Comparison of ENCODE assay signal across 21 mouse cellular contexts in the genomic region with DNA sequence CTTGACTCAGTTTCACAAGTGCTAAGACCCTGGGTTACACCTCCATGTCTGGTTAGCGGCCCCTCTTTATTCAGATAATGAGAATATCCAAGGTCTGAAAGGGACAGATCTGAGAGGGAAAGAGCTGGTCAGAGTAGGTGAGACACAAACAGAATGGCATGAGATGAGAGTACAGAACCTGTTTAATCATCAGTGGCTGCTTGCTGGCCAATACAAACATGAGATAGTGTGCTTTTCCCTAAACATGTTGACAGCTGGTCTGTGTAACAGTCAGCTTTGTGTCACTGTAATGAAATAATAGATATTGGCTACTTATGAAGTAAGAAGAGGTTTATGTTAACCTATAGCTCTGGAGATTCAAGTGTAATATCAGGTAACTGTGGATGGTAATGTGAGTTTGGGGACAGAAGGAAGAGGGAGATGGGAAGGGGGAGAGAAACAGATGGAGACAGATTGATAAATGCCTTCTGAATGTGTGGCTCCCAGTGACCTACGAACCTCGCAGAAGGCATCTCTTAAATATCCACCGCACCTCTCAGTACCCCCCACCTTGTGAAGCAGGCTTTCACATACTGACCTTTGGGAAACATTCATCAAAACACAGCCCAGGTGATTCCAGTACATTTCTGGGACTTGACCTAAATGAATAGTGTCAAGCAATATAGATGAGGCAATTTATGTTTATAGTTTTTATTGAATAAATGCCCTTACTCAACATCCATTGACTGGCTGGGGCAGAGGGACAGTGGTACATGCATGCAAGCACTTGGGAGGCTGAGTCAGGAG. TPM values are rescaled to one million over a fixed set of nuclear protein-coding genes. Genes with fewer than 3 reads are reported as not detected.
DNase-seq lines count a peak whose midpoint lies in the region; ATAC-seq and TF ChIP-seq lines count a peak whose summit lies in the region.
"Had no signal": no experiment of that assay in that cellular context is flagged by ENCODE, and none has a peak within 500 bp of the region (broad histone marks: within the 10 kb centered on the region; RNA-seq: fewer than 3 reads in every experiment).

No protein-coding gene starts in this region.

- peak; percentile 88 for ATAC-seq in liver, postnatal 0 days
- ATAC-seq in liver, embryonic 12.5 days = no peak
- ATAC-seq: activated CD4-positive, CD25-positive, alpha-beta regulatory T cell, adult 4 months; CD4-positive, CD25-positive, alpha-beta regulatory T cell, adult 4 months; Patski had no signal

- no peaks in the 10 kb centered on the region for H3K27me3 ChIP-seq in liver, adult 2 months (ENCODE audit: control insufficient read depth, insufficient read depth, low read length)
- no peaks in the 10 kb centered on the region for H3K27me3 ChIP-seq in liver, postnatal 0 days (ENCODE audit: insufficient read depth, low read length)
- no peaks in the 10 kb centered on the region for H3K27me3 ChIP-seq in liver, embryonic 12.5 days (replicated peaks)
- H3K27me3 ChIP-seq: CH12.LX had no signal

- peaks cover 2% of the 10 kb centered on the region; the same call in 1 of the 2 replicates for H3K4me1 ChIP-seq in liver, adult 2 months (ENCODE audit: control insufficient read depth, insufficient read depth, low read length)
- no peaks in the 10 kb centered on the region for H3K4me1 ChIP-seq in liver, postnatal 0 days (ENCODE audit: insufficient read depth)
- H3K4me1 ChIP-seq in liver, embryonic 12.5 days = no peaks in the 10 kb centered on the region

- TF ChIP-seq CTCF in liver, adult 2 months (IDR thresholded peaks at IDR 0.05; ENCODE audit: low read depth, low read length) = no peak
- no peak for TF ChIP-seq CTCF in liver, postnatal 0 days (IDR thresholded peaks at IDR 0.05; ENCODE audit: low read depth)

- no peak for TF ChIP-seq POLR2A in liver, adult 2 months (IDR thresholded peaks at IDR 0.05; ENCODE audit: extremely low read depth, insufficient read depth, low read length)

- H3K9ac ChIP-seq in liver, adult 2 months (ENCODE audit: low read depth, low read length) = no peak overlapping the region
- H3K9ac ChIP-seq in liver, postnatal 0 days (replicated peaks) = no peak overlapping the region
- H3K9ac ChIP-seq in liver, embryonic 12.5 days = no peak overlapping the region

- 0 out of 2 replicates have a peak overlapping the region, but pooled peaks have one; percentile 3 for H3K27ac ChIP-seq in liver, adult 2 months (replicated peaks; ENCODE audit: insufficient read depth, low read depth, low read length)
- H3K27ac ChIP-seq in liver, postnatal 0 days (ENCODE audit: low read depth) = peak overlapping the region; percentile 71
- H3K27ac ChIP-seq in liver, embryonic 12.5 days = no peak overlapping the region

- H3K4me2 ChIP-seq in liver, postnatal 0 days (ENCODE audit: low read depth, low read length) = no peak overlapping the region
- H3K4me2 ChIP-seq in liver, embryonic 12.5 days = no peak overlapping the region

- H3K36me3 ChIP-seq in liver, adult 2 months (ENCODE audit: control insufficient read depth, insufficient read depth, low read length) = peaks cover 2% of the 10 kb centered on the region; the same call in 1 of the 2 replicates
- no peaks in the 10 kb centered on the region for H3K36me3 ChIP-seq in liver, postnatal 0 days (replicated peaks; ENCODE audit: insufficient read depth, low read length)
- no peaks in the 10 kb centered on the region for H3K36me3 ChIP-seq in liver, embryonic 12.5 days
- H3K36me3 ChIP-seq: G1E had no signal

- H3K9me3 ChIP-seq in liver, postnatal 0 days (ENCODE audit: low read length) = no peaks in the 10 kb centered on the region
- H3K9me3 ChIP-seq in liver, embryonic 12.5 days (replicated peaks) = no peaks in the 10 kb centered on the region
- H3K9me3 ChIP-seq: G1E had no signal

- TF ChIP-seq EP300 in liver, postnatal 0 days (IDR thresholded peaks at IDR 0.05; ENCODE audit: low read depth) = no peak

- peak; percentile 53 for DNase-seq in heart, adult 11 months
- DNase-seq in heart, postnatal 10 days = no peak
- DNase-seq in liver, adult 2 months (ENCODE audit: extremely low read depth, low read depth, low spot score) = peak; percentile 80
- DNase-seq in liver = no peak
- no peak for DNase-seq in liver, postnatal 0 days
- DNase-seq: adrenal gland, adult 2 months; adrenal gland, adult 8-10 months; adrenal gland, postnatal 10 days; adrenal gland, postnatal 14 days; adrenal gland, postnatal 25 days; adrenal gland, postnatal 36 days; B cell, adult 2 months; cerebellum, adult 11 months; cerebellum, adult 11-12 months; cerebellum, adult 18-20 months had no signal

- no peak overlapping the region for H3K4me3 ChIP-seq in liver, adult 2 months (ENCODE audit: insufficient read depth, low read depth, low read length)
- no peak overlapping the region for H3K4me3 ChIP-seq in liver, postnatal 0 days (ENCODE audit: low read depth, low read length)
- no peak overlapping the region for H3K4me3 ChIP-seq in liver, embryonic 12.5 days

- WGBS in liver, adult 2 months = 61% methylated on average over 4 of the region's 4 CpGs
- WGBS in liver, postnatal 0 days (ENCODE audit: insufficient replicate concordance) = 78% methylated on average over 4 of the region's 4 CpGs
- WGBS in liver, embryonic 12.5 days (ENCODE audit: insufficient replicate concordance) = 79% methylated on average over 4 of the region's 4 CpGs

- intact Hi-C loops in heart, postnatal 10 days (cut with DNase I) = no loop called here

- no peaks in the 10 kb centered on the region for H3K79me2 ChIP-seq in liver, adult 2 months (ENCODE audit: control insufficient read depth, insufficient read depth, low read length)

RNA-seq across cellular contexts. Expression of a gene that starts 12.5 kb away (rescaled TPM):
- 10 to 100 TPM; 10.1 to 14.5 TPM for total RNA-seq in heart, postnatal 10 days (2021)
- total RNA-seq in liver, adult 2 months (2014; rRNA removed) = 55.7 and 58.7 TPM in 2 replicates
- 14.7 and 16.0 TPM in 2 replicates for polyA plus RNA-seq in liver, adult 2 months (2012; rRNA removed)
- 27.1 and 31.3 TPM in 2 replicates for polyA plus RNA-seq in liver, postnatal 0 days (2015; fragmentation: Nextera tagmentation; extraction: Ambion mirVana)
- 11.7 and 12.0 TPM in 2 replicates for polyA plus RNA-seq in liver, embryonic 12.5 days (2016; fragmentation: Nextera tagmentation; extraction: Ambion mirVana)
- total RNA-seq: G1E had no signal
- polyA plus RNA-seq: G1E had no signal

Comparison
In these comparisons a context has a peak if more than half of its experiments do, and no peak if none do; other contexts are left out.
1. DNase-seq: peak in heart, adult 11 months (single experiment) and liver, adult 2 months (single experiment); none in heart, postnatal 10 days (0 of 2), liver (single experiment) and liver, postnatal 0 days (single experiment).